Mouse (Mus musculus) heart, embryonic 13.5 days (tissue): ENCODE measurements at regions not wholly inside any gene's neighbourhood (a gene's known extent, or its start where the extent isn't known, plus 50 kb on each side); places are given as distances from the start of the nearest gene placed in this dataset.

Experiments used
- ATAC-seq: fragments of 200-750 bp; cut with Nextera tagmentation; 2 replicates; pipeline ENCODE4 v1.8.0; 2017; ENCODE audit warnings: moderate TSS enrichment; ENCODE audit not compliant: insufficient number of reproducible peaks, low FRiP score, low TSS enrichment; ENCODE audit errors: extremely low read depth
- H3K27ac ChIP-seq: fragments of 300-500 bp; sonication (generic); replicated peaks from 2 replicates; pipeline ENCODE4 v1.5.1; 2015; ENCODE audit warnings: moderate library complexity, mild to moderate bottlenecking, inconsistent platforms
- H3K27me3 ChIP-seq: fragments of 300-500 bp; sonication (generic); replicated peaks from 2 replicates; pipeline ENCODE4 v1.6.1; 2015; ENCODE audit warnings: mild to moderate bottlenecking, inconsistent platforms
- H3K36me3 ChIP-seq: fragments of 300-500 bp; sonication (generic); 2 replicates; pipeline ENCODE4 v1.6.1; 2015; ENCODE audit warnings: mild to moderate bottlenecking, inconsistent platforms
- H3K4me1 ChIP-seq: fragments of 300-500 bp; sonication (generic); 2 replicates; pipeline ENCODE4 v1.6.1; 2015; ENCODE audit warnings: inconsistent platforms
- H3K4me2 ChIP-seq: fragments of 300-500 bp; sonication (generic); 2 replicates; pipeline ENCODE4 v1.6.1; 2015; ENCODE audit warnings: inconsistent platforms, mild to moderate bottlenecking, moderate library complexity
- H3K4me3 ChIP-seq: fragments of 300-500 bp; sonication (generic); 2 replicates; pipeline ENCODE4 v1.5.1; 2015; ENCODE audit warnings: moderate library complexity, mild to moderate bottlenecking, inconsistent platforms
- H3K9ac ChIP-seq: fragments of 300-500 bp; sonication (generic); 2 replicates; pipeline ENCODE4 v1.6.1; 2015; ENCODE audit warnings: inconsistent platforms, mild to moderate bottlenecking, moderate library complexity
- H3K9me3 ChIP-seq: fragments of 300-500 bp; sonication (generic); 2 replicates; pipeline ENCODE4 v1.6.1; 2016; ENCODE audit warnings: inconsistent platforms
- WGBS: fragments of 180-500 bp; shearing (Covaris S2); methylation state at CpG from one replicate; pipeline ENCODE4 v1.1.7; 2015; ENCODE audit warnings: mixed read lengths; 5-methylcytosine and 5-hydroxymethylcytosine counted together

GRCm38 (mm10) chr2:117987426-117988215 lies 124.1 kb upstream of the Thbs1 start:
- Histone ChIP-seq H3K4me1 (peaks cover 15% of the 10 kb centered on the region; the same call in 1 of the 2 replicates), H3K4me3 (no peak overlapping the region)
- no peak for ATAC-seq

GRCm38 (mm10) chr2:117988396-117989173 lies 123.1 kb upstream of the Thbs1 start:
- H3K27ac ChIP-seq: 0 out of 2 replicates have a peak overlapping the region, but pooled peaks have one; percentile 14

More at GRCm38 (mm10) chr2:117987426-117988215, 124.1 kb upstream of the Thbs1 start:
- Histone ChIP-seq H3K27me3 (no peaks in the 10 kb centered on the region), H3K27ac (no peak overlapping the region), H3K9me3 (no peaks in the 10 kb centered on the region), H3K9ac (no peak overlapping the region), H3K36me3 (no peaks in the 10 kb centered on the region), H3K4me2 (no peak overlapping the region)
- WGBS: 50% methylated on average over 10 of the region's 10 CpGs

GRCm38 (mm10) chr2:117989215-117989614 lies 122.5 kb upstream of the Thbs1 start:
- H3K4me1 ChIP-seq: peaks cover 15% of the 10 kb centered on the region; the same call in 1 of the 2 replicates
- H3K27ac ChIP-seq: no peak overlapping the region
- H3K27me3 ChIP-seq: no peaks in the 10 kb centered on the region
- ATAC-seq: no peak
- H3K9me3 ChIP-seq: no peaks in the 10 kb centered on the region
- H3K36me3 ChIP-seq: no peaks in the 10 kb centered on the region
- 54% methylated on average over 8 of the region's 8 CpGs for WGBS
- H3K9ac ChIP-seq: no peak overlapping the region
- H3K4me2 ChIP-seq: no peak overlapping the region
- no peak overlapping the region for H3K4me3 ChIP-seq

More at GRCm38 (mm10) chr2:117988396-117989173, 123.1 kb upstream of the Thbs1 start:
- 58% methylated on average over 11 of the region's 11 CpGs for WGBS
- Histone ChIP-seq H3K4me1 (peaks cover 15% of the 10 kb centered on the region; the same call in 1 of the 2 replicates), H3K4me3 (no peak overlapping the region), H3K9me3 (no peaks in the 10 kb centered on the region), H3K9ac (no peak overlapping the region), H3K27me3 (no peaks in the 10 kb centered on the region), H3K4me2 (no peak overlapping the region), H3K36me3 (no peaks in the 10 kb centered on the region)
- no peak; the same call in 1 of the 2 replicates for ATAC-seq

- ATAC-seq: no peak
- 75% methylated on average over 14 of the region's 14 CpGs for WGBS
- Histone ChIP-seq H3K4me3 (no peak overlapping the region), H3K36me3 (no peaks in the 10 kb centered on the region), H3K27ac (no peak overlapping the region), H3K9me3 (no peaks in the 10 kb centered on the region), H3K27me3 (no peaks in the 10 kb centered on the region), H3K4me2 (no peak overlapping the region), H3K4me1 (peaks cover 8% of the 10 kb centered on the region), H3K9ac (no peak overlapping the region)
Observed at GRCm38 (mm10) chr2:117996130-117997083, 115.3 kb upstream of the Thbs1 start.

GRCm38 (mm10) chr2:117999641-118000040 lies 112.0 kb upstream of the Thbs1 start:
- Histone ChIP-seq H3K27ac (peak overlapping the region; percentile 45), H3K4me3 (no peak overlapping the region), H3K4me1 (peaks cover 8% of the 10 kb centered on the region), H3K27me3 (no peaks in the 10 kb centered on the region), H3K9me3 (no peaks in the 10 kb centered on the region), H3K9ac (no peak overlapping the region), H3K4me2 (no peak overlapping the region), H3K36me3 (no peaks in the 10 kb centered on the region)
- no peak for ATAC-seq
- WGBS: 32% methylated on average over 6 of the region's 6 CpGs

- Histone ChIP-seq H3K9me3 (no peaks in the 10 kb centered on the region), H3K4me1 (peaks cover 16% of the 10 kb centered on the region), H3K27me3 (no peaks in the 10 kb centered on the region), H3K36me3 (no peaks in the 10 kb centered on the region), H3K4me2 (no peak overlapping the region), H3K27ac (no peak overlapping the region), H3K4me3 (no peak overlapping the region), H3K9ac (no peak overlapping the region)
- ATAC-seq: no peak
- 75% methylated on average over 5 of the region's 5 CpGs for WGBS
Observed at GRCm38 (mm10) chr2:118004191-118004590, 107.5 kb upstream of the Thbs1 start.

GRCm38 (mm10) chr2:118007539-118008427 lies 103.9 kb upstream of the Thbs1 start:
- Histone ChIP-seq H3K9ac (peak overlapping the region; percentile 52; the same call in 1 of the 2 replicates), H3K27ac (peak overlapping the region; percentile 24; the same call in 1 of the 2 replicates), H3K27me3 (no peaks in the 10 kb centered on the region), H3K4me1 (peaks cover 8% of the 10 kb centered on the region), H3K4me3 (no peak overlapping the region), H3K36me3 (no peaks in the 10 kb centered on the region), H3K9me3 (no peaks in the 10 kb centered on the region), H3K4me2 (peak overlapping the region; percentile 38)
- peak; percentile 46; the same call in 1 of the 2 replicates for ATAC-seq
- 37% methylated on average over 10 of the region's 10 CpGs for WGBS

- H3K4me3 ChIP-seq: no peak overlapping the region
- H3K36me3 ChIP-seq: no peaks in the 10 kb centered on the region
- no peak overlapping the region for H3K27ac ChIP-seq
- H3K4me2 ChIP-seq: no peak overlapping the region
- H3K27me3 ChIP-seq: no peaks in the 10 kb centered on the region
- H3K9ac ChIP-seq: no peak overlapping the region
- H3K4me1 ChIP-seq: peaks cover 8% of the 10 kb centered on the region
- H3K9me3 ChIP-seq: no peaks in the 10 kb centered on the region
- 63% methylated on average over 7 of the region's 7 CpGs for WGBS
- no peak for ATAC-seq
Observed at GRCm38 (mm10) chr2:118011679-118012078, 100.0 kb upstream of the Thbs1 start.

- Histone ChIP-seq H3K4me2 (no peak overlapping the region), H3K4me1 (peaks cover 8% of the 10 kb centered on the region), H3K27me3 (no peaks in the 10 kb centered on the region), H3K9me3 (no peaks in the 10 kb centered on the region), H3K9ac (no peak overlapping the region), H3K27ac (no peak overlapping the region), H3K4me3 (no peak overlapping the region), H3K36me3 (no peaks in the 10 kb centered on the region)
- WGBS: 72% methylated on average over 3 of the region's 3 CpGs
- ATAC-seq: no peak
Observed at GRCm38 (mm10) chr2:118012211-118012610, 99.5 kb upstream of the Thbs1 start.

GRCm38 (mm10) chr2:118013156-118013555 lies 98.5 kb upstream of the Thbs1 start:
- Histone ChIP-seq H3K4me1 (peaks cover under 1% of the 10 kb centered on the region), H3K4me3 (no peak overlapping the region), H3K27ac (no peak overlapping the region), H3K9me3 (no peaks in the 10 kb centered on the region), H3K9ac (no peak overlapping the region), H3K36me3 (no peaks in the 10 kb centered on the region), H3K27me3 (no peaks in the 10 kb centered on the region), H3K4me2 (no peak overlapping the region)
- WGBS: 93% methylated on average over 3 of the region's 3 CpGs
- no peak for ATAC-seq
